Mouse (Mus musculus) ES-CJ7 (cell line): ENCODE measurements at regions not wholly inside any gene's neighbourhood (a gene's known extent, or its start where the extent isn't known, plus 50 kb on each side); places are given as distances from the start of the nearest gene placed in this dataset.
A peak's percentile ranks its signal among the peaks of the same experiment; 100 is the strongest.

ENCODE experiments used
- DNase-seq: peaks from one replicate; pipeline ENCODE4 v3.0.0; 2011; ENCODE audit warnings: low read depth, low spot score

DNA sequence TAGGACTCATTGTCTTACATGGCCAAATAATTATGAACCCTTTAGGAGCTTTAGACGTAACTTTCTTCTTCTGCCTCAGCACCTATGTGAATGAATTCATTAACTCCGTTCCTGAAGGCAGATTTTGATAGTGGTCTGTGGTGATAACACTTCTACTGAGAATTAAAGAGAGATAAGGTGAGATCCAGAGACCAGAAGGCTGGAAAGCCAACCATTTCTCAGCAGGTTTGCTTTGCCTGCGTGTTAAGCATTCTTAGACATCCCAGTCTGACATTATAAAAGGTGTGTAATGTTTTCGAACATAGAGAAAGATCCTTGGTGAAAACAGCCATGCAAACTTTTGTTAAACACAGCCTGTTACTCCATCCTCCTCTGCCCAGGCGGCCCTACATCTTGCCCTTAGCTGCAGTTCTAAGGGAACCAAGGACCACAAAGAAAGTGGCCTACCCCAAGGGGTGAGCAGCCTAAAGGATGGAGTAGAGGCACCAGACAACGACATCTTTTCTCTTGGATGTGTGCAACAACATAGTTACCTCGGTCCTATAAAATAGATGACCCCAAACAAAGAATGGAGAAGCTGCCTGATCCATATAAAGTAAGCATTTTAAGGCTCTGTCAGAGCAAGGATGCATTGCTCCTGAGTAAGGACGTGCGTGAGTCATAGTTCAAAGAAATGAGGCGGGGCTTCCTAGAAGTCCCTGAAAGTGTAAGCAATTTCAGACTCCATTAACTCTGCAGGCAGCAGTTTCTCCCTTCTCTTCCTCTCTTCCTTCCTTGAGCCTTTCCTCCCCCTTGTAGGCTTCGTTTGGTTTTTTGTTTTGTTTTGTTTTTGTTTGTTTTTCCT is 55.1 kb upstream of the Xpr1 start:
- no peak for DNase-seq

DNA sequence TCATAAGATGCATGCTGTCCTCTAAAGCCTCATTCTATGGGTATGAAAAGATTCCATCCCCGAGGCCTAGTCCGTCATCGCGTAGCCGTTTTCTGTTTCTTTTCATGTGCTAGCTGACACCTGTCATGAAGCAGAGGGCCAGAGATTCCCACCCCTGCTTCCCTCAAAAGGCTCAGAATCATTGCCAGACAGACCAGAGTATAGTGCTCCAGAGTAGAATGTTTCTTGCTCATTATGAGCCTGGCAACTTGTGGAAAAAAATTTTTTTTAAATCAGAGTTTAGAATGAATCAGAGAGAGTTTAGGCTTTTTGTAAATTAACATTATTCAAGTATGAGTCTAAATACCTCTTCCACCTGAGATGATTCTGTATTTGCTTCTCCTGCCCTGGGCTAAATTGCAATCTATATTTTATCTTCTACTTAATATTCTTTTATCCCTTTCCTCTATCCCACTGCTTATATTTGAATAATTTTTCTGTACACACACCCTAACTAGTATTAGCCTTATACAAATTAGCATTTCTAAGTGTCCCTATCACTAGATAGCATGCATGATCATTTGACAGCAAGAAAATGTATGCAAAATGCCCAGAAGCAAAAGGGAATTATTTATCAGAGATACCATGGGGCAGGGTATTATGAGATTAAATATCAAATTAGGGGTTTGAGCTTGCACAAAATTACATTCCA is 55.9 kb upstream of the Xpr1 start:
- DNase-seq, result no peak

DNA sequence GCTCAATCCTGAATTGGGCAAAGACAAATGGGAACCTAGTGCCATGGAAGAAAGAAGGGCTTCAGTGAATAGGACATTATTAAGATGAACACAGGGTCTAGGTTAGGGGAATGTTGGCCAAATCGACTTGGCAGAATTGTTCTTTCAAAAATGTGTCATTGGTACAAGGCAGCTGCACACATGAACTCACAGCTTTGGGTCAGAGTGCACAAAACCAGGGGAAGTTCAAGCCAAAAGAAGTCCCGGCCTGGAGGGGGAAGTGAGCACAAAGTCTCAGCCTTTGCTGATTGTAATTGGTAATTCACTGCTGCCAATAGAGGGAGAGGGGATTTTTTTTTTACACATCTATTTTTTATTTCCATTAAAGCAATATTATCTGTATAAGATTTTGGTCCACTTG is 57.8 kb upstream of the Xpr1 start:
- DNase-seq, result no peak

DNA sequence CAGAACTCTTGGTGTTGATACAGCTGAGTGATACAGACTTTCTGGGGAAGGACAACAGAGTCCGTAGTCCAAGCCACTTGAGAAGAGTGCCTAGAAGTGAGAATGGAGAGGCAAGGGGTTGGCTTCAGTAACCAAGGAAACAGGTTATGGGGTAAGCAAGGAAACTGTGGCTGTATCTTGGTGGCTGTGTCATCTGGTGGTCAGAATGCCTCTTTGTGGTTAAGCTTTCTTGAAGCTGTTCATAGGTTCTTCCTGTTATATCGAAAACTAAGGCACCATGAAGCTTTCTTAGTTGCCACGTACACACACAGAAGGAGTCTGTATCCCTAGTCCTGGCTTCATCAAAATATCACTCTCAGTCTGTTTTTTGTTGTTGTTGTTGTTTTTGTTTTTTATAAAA is 59.0 kb upstream of the Xpr1 start:
- no peak for DNase-seq

DNA sequence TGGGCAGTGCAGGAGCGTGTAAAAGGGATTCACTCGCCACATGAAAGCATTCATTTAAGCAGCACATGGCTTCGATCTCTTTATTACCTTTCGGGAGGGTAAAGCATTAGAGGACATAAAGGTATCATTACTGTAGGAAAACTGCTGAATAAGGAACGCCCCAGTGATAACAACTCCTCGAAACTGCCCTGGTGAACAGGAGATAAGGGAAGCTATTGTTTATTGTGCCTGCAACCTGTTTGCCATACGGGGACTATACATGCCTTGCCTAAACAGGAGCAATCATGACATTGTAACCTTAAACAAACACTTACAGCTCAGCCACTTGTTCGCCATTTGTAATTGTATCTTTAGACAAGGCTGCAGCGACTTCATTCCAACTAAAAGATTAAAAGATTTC is 64.9 kb upstream of the Xpr1 start:
- no peak for DNase-seq

DNA sequence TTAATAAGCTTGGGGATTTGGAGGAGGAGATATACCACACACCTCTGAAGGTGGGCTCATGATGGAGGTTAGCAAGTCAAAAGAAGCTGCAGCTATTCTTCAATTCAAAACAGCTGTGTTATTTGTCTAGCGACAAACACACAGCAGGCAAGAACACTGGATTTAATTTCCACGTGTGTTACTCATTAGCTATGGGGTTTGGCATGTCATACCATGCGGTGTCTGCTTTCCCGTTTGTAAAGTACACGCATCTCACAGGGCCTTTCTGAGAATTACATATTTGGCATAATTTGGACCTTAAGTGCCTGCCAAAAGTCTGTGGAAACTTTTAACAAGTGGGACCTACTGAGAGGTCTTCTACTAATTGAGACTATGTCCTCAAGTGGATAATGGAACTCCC is 65.5 kb upstream of the Xpr1 start:
- no peak for DNase-seq

DNA sequence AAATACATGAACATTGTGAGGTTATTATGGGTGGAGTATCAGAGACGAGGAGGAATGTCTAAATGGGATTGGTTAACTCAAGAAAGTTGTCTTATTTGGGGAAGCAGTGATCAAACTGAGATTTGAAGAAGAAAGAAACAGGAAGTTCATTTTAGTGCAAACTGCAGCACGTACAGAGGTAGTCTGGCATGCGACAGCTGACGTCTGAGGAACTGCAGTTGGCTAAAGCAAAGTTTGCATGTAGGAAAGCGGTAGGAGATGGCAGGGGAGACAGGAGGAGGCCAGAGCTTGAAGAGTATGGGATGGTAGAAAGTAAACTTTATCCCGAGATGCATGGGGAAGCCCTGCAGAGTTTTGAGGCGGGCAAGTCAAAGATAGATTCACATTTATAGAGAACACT is 66.5 kb upstream of the Xpr1 start:
- no peak for DNase-seq

DNA sequence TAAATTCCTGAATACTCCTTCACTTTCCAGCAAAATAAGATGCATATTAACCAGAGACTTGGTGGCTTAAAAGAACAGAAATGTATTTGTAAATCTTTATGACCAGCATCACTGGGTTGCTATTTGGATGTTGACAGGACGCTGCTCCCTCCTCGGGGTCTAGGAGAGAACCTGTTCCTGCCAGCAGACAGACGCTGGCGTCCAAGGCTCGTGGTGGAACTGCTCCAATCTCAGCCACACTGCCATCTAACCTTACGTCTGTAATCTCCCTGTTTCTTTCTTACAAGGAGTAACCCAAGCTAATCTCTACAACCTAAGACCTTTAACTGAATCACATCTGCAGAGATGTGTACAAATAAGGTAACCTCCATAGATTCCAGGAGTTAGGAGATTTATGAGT is 70.1 kb upstream of the Acbd6 start:
- no peak for DNase-seq

DNA sequence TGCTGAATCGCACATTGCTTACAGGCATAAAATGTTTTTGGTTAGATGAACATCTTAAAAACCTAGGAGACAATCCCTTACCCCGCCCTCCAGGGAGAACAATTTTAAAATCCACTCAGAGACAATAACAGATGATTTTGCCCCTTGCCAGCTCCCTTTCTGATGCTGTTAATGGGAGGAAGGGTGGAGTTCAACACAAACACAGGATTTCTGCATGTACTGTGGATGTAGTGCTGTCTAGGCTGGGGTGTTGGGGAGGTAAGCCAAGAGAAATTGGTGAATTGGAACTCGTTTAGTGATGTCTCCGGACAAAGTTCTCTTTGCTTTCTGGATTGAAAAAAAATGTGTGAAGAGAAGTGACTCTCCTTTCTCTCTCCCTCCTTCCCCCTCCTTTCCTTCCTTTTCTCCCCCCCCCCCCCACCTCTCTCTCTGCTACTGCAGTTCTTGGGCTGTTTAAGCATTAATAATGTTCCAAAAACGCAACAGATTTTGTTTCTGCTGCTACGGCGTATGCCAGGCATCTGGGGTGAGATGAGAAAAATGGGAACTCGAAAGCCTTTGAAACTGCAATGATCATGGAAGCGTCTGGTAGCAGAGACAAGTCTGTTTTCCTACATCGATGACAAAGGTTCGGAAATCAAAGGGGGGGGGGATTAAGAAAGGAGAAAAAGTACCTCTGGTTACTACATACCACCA is 68.8 kb upstream of the Acbd6 start:
- DNase-seq, result no peak

DNA sequence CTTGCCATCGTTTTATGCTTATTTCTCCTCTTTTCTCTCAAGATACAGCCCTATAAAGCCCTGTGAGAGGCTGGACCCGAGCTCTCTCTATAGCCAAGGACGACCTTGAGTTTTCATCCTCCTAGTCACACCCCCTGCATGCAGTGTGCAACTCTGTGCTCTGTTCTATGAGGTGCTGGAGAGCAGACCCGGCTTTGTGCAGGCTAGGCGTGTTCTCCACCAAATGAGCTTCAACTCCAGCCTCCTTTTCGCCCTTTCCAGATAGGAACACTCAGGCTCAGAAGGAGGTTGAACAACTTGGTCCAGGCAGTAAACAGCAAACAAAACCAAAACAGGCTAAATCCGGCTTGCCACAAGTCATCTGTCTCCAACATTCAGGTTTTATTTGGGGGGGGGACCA is 67.8 kb upstream of the Acbd6 start:
- DNase-seq, result peak; percentile 23

DNA sequence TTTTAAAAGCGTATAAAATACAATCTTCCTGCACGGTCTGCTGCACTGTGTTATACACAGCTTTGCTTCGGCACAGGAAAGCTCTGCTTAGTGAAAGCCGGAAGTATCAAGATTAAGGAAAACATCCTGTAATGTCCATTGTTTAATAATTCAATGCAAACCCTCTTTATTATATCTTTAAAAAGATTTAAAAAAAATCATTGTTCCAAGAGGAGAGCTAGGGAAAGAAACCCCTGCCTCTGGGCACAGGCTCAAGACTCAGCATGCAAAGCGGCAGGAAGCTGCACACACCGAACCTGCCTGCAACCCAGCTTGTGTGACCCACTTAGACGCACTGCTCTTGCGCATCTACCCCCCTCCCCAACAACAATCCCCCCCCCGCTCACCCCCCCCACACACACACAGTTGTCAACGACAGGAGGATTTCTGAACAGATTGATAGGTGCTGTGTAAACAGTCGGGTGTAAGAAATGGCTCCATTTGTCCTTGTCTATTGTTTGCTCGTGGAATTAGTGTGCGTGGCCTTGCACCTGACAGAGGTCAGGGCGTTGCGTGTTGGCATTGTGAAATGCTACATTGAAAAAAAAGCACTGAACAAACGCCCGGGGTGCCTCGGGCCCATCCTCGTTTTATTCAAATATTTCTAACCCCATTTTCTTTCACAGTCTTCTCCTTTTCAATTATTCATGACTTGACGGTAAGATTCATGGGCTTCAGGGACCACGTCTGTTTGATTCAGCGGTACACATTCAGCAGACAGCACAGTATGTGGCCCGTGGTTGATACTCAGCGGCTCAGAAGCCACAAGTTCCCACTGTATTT is 66.5 kb upstream of the Acbd6 start:
- DNase-seq, result peak; percentile 21

DNA sequence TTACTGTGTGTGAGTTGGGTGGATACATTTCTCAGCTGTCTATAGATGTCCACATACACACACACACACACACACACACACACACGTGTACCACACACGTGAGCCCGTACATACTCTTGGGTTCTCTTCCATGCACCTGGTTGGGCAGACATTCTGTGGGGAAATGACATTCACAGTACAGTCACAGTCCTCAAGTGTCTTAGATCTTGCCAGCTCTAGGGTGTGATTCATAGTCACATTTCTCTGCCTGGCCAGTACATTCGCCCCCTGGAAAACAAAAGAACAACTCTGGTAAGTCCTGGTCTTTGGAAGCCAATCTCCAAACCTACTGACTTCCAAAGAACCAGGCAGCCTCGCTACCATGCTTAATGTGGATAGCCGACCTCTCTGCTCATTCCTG is 64.6 kb upstream of the Acbd6 start:
- DNase-seq, result no peak

DNA sequence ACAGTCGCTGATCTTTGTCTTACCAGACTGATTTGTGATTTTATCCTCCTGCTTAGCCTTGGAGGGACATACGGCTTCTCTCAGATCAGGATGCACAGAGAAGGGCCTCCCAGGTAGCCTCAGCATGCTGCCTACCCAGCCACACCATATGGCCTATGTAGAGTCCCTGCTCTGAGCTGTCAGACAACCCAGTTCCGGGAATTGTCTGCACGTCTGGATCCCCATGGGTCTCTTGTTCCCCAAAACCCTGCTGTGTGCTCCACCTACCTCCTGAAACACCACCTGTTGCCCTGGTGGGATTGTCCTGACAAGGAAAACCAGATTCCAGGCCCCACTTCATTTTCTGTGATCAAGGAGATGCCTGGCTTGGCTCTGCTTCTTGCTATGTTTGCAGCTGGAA is 64.1 kb upstream of the Acbd6 start:
- DNase-seq, result no peak

DNA sequence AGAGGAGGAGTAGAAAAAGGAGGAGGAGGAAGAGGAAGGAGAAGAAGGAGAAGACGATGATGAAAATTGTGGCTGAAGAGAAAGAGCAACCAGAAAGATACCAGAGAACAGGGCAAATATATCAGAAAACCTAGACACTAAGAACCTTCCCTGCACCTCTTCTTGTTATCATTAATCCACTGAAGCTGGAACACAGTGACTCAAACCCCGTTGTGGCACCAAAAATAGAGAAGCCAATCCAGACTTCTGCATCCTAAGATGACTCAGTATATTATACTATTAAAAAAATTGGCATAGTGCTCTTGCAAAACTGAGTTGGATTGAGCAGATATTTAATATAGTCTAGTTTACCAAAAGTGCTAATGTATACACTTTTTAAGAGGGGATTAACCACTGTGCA is 63.6 kb upstream of the Acbd6 start:
- DNase-seq, result no peak

DNA sequence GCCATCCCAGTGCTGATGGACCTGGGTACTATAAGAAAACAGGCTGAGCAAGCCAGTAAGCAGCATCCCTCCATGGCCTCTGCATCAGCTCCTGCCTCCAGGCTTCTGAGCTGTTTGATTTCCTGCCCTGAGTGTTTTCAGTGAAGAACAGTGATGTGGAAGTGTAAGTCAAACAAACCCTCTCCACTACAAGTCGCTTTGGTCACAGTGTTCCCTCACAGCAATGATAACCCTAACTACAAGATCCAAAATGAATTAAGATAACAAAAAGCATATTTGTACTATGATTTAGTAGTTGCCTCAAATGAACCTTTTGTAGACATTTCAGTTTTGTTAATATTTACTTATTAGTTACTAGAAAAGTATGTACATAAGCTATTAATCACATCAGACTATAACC is 58.2 kb upstream of the Acbd6 start:
- DNase-seq, result no peak

DNA sequence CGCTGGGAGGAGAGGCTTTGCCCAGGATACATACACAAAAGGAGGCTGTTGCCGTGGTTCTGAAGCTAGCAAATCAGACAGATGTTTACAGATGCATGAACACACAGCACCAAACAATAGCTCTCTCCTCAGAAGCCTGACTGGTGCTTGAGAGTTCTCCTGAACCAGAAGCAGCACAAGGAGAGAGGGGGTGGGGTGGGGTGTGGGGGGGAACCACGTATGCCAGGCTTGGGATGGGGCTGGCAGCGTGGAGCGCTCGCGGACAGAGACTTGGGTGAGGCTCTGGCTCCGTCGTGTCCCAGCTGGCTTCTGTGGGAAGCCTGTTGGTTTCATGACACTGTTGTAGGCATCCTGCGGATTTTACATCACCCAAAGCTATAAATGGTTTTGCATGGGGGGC is 55.1 kb upstream of the Acbd6 start:
- no peak for DNase-seq

DNA sequence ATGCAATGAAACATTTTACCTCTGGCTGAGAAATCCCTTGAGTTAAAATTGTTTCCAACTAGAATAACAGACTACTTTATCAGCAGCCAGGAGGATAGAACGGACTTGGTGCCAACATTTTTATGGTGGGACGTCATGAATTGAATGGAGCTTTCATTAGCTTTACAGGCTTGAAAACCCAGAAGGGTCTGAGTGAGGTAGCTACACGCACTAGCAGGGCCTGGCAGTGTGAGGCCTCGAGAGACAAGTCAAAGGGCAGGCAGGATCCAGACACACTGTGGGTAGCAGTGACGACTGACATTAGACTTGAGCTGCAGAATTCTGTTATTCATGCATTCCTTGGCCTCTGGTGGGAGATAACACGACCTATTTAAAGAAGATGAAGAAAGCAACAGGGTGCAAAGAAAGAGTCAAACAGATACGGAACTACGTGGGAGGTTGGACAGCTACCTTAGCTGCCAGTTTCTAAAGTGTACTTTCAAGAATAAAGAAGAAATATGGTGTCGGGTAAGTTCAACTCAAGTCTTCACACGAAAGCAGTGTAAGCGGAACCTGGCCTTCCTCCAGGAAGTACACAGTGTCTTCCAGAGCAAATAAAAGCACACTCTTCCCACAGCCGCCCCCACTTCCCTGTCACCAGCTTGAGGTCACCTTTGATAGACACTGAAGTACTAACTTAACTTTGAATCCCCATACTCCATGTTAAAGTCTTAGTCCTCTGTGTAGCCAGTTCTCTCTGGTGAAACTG is 53.2 kb upstream of the Acbd6 start:
- DNase-seq, result no peak

DNA sequence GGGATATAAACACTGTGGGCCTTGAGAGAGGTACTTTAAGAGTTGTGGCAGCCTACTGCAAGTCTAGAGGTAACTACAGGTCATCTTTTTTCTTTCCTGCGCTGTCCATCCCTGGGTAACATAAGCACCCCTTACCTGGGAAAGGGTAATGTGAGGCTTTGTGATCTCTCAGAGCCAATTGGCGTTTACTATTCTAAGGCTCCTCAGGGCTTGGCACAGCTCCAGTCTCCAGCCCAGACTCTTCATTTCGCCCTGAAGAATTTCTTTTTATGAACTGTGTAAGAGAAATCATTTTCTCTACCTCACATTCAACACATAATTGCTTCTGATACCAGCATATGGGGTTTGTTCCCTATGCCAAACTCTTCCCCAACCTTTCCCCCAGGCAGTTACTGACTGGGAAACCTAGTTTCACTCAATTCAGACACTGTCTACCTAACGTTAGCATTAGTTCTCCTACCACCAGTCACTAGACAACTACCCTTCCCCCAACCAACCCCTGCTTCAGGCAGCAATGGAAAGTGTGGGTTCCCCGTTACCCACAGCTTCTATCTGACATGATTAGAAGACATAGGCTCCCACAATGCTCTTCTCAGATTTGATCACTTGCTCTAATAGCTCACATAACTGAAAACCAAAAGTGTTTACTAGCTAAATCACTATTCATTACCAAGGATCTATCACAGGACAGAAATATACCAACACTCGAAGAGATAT is 52.4 kb upstream of the Acbd6 start:
- DNase-seq, result no peak
